Mouse (Mus musculus) heart, embryonic 11.5 days (tissue): ENCODE measurements around the gene Cers1. TPM values are rescaled to one million over a fixed set of nuclear protein-coding genes. Genes with fewer than 3 reads are reported as not detected.
A peak's percentile ranks its signal among the peaks of the same experiment; 100 is the strongest.

Experiments used
- ATAC-seq: fragments of 200-750 bp; cut with Nextera tagmentation; replicated peaks from 2 replicates; pipeline ENCODE4 v1.8.0; 2017; ENCODE audit warnings: moderate library complexity; ENCODE audit not compliant: insufficient number of reproducible peaks, low FRiP score, low TSS enrichment
- H3K27ac ChIP-seq: fragments of 300-500 bp; sonication (generic); 2 replicates; pipeline ENCODE4 v1.5.1; 2014; ENCODE audit warnings: mild to moderate bottlenecking, low read depth, low read length
- H3K27me3 ChIP-seq: fragments of 300-500 bp; sonication (generic); 2 replicates; pipeline ENCODE4 v1.6.1; 2014; ENCODE audit warnings: mild to moderate bottlenecking, low read length, mixed read lengths; ENCODE audit not compliant: control insufficient read depth, insufficient read depth
- H3K36me3 ChIP-seq: fragments of 300-500 bp; sonication (generic); 2 replicates; pipeline ENCODE4 v1.6.1; 2014; ENCODE audit warnings: mild to moderate bottlenecking, low read length, moderate library complexity, mixed read lengths; ENCODE audit not compliant: control insufficient read depth, insufficient read depth
- H3K4me1 ChIP-seq: fragments of 300-500 bp; sonication (generic); 2 replicates; pipeline ENCODE4 v1.6.1; 2014; ENCODE audit warnings: low read length; ENCODE audit not compliant: control insufficient read depth, insufficient read depth
- H3K4me2 ChIP-seq: fragments of 300-500 bp; sonication (generic); 2 replicates; pipeline ENCODE4 v1.6.1; 2014; ENCODE audit warnings: mild to moderate bottlenecking, moderate library complexity
- H3K4me3 ChIP-seq: fragments of 300-500 bp; sonication (generic); 2 replicates; pipeline ENCODE4 v1.5.1; 2014; ENCODE audit warnings: low read depth, low read length
- H3K9ac ChIP-seq: fragments of 300-500 bp; sonication (generic); 2 replicates; pipeline ENCODE4 v1.6.1; 2014; ENCODE audit warnings: mild to moderate bottlenecking, low read depth, low read length, moderate library complexity
- H3K9me3 ChIP-seq: fragments of 300-500 bp; sonication (generic); replicated peaks from 2 replicates; pipeline ENCODE4 v1.6.1; 2016; ENCODE audit warnings: low read length; ENCODE audit not compliant: control insufficient read depth
- WGBS: fragments of 180-500 bp; shearing (Covaris S2); extraction: QIAGEN DNeasy Blood & Tissue Kit; methylation state at CpG from one replicate; pipeline ENCODE4 v1.1.7; 2014; ENCODE audit not compliant: insufficient replicate concordance; 5-methylcytosine and 5-hydroxymethylcytosine counted together
- polyA plus RNA-seq: library from polyadenylated mRNA; unstranded; fragments of >200 nt; fragmentation: Nextera tagmentation; extraction: Ambion mirVana; gene quantifications from 2 replicates; pipeline ENCODE4 v1.2.1, GENCODE M21; 2014

Cers1 gene
- polyA plus RNA-seq, 1 experiment from 2014 or later, result 1.5 TPM

DNA sequence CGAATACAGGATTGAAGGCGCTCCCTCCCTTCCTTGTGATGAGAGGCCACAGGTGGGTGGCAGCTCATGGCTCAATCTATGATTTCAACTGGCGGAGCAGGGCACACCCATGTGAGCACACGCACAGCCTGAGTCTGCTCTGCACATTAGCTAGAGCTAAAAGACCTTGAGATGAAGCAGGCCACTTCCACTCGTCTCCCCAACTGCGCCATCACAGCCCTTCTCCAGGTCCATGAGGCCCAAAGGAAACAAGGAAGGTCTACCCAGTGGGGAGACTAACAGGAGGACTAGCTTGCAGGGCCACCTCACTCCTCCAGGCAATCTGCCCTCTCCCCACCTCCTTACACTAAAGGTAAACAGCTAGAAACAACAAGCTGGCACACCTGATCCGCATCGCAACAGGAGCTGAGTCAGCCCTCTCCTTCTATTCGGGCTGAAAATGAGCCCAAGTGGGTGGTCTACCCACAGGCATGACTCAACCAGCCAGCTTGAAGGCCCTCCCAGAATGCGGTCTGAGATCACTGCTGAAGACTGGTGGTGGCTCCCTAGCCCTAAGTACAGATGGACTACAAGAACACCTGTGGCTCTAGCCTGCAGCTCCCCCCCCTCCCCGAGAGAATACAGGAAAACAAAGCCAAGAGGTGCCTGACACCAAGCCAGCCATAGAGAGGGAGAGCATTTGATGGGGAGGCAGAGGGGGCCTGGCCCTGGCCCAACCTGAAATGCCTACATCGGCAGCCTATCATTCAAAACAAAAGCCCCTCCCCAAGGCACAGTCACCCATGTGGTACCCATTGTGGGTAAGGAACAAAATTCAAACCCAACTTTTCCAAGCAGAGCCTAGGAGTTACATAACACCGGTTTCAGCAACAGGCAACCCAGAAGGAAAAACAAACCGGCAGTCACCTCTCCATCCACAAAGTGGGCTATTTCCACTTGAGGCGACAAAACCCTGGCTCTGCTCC lies 35.7 kb downstream of the Cers1 start:
- peaks cover 34% of the 10 kb centered on the region for H3K4me1 ChIP-seq
- ATAC-seq, result no peak
- H3K4me2 ChIP-seq, result peak overlapping the region; percentile 98
- H3K4me3 ChIP-seq, result peak overlapping the region; percentile 94
- no peaks in the 10 kb centered on the region for H3K9me3 ChIP-seq
- peak overlapping the region; percentile 98 for H3K9ac ChIP-seq
- peak overlapping the region; percentile 35; the same call in 1 of the 2 replicates for H3K27ac ChIP-seq
- WGBS, result 55% methylated on average over 15 of the region's 15 CpGs
- H3K27me3 ChIP-seq, result no peaks in the 10 kb centered on the region
- H3K36me3 ChIP-seq, result peaks cover 9% of the 10 kb centered on the region

DNA sequence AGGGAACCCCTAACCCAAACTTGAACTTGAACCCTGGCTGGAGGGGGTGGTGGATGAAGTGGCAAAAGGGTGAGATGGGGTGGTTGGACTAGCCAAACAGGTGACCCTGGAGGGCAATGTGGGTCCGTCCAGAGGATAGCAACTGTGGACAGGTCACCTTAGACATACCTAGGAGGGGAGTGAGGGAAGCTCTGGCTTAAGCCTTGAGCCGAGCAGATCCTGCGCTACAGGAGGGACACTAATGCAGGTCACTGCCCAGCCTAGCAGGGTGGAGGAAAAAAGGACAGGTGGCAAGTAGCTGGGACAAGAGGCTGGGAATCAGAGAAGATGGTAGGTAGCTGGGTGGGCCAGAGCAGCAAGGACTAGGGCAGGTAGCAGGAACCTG lies 36.4 kb downstream of the Cers1 start:
- Histone ChIP-seq H3K4me3 (peak overlapping the region; percentile 94), H3K27me3 (no peaks in the 10 kb centered on the region), H3K4me2 (peak overlapping the region; percentile 98), H3K36me3 (peaks cover 7% of the 10 kb centered on the region), H3K4me1 (peaks cover 34% of the 10 kb centered on the region), H3K9ac (peak overlapping the region; percentile 98), H3K9me3 (no peaks in the 10 kb centered on the region), H3K27ac (peak overlapping the region; percentile 91; the same call in 1 of the 2 replicates)
- no peak for ATAC-seq
- WGBS, result 18% methylated on average over 3 of the region's 3 CpGs

DNA sequence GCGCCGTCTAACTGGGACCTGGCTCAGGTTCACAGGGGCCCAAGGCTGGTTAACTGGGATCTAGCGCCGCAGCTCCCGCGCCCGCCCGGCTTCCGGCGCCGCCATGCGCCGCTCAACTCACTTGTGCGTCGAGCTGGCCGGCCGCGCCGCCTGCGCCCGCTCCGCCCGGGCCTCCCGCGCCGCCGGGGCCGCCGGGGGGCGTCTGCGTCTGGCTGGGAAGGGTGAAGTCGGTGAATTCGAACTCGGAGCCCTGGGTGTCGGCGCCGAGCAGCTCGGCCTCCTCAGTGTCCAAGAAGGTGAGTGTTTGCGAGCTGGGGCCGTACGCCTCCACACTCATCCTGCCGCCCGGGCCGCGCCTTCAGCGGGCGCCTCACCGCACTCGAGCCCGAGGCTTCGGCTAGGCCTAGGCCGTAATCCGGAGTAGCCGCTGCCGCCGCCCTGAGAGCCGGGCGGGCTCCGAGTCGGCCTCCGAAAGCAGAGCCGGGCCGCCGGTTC lies 37.1 kb downstream of the Cers1 start:
- Histone ChIP-seq H3K4me1 (peaks cover 34% of the 10 kb centered on the region), H3K36me3 (peaks cover 7% of the 10 kb centered on the region), H3K4me2 (peak overlapping the region; percentile 98), H3K9me3 (no peaks in the 10 kb centered on the region), H3K27ac (peak overlapping the region; percentile 91), H3K4me3 (peak overlapping the region; percentile 94), H3K9ac (peak overlapping the region; percentile 98), H3K27me3 (no peaks in the 10 kb centered on the region)
- peak; percentile 37 for ATAC-seq
- under 1% methylated on average over 62 of the region's 64 CpGs for WGBS

DNA sequence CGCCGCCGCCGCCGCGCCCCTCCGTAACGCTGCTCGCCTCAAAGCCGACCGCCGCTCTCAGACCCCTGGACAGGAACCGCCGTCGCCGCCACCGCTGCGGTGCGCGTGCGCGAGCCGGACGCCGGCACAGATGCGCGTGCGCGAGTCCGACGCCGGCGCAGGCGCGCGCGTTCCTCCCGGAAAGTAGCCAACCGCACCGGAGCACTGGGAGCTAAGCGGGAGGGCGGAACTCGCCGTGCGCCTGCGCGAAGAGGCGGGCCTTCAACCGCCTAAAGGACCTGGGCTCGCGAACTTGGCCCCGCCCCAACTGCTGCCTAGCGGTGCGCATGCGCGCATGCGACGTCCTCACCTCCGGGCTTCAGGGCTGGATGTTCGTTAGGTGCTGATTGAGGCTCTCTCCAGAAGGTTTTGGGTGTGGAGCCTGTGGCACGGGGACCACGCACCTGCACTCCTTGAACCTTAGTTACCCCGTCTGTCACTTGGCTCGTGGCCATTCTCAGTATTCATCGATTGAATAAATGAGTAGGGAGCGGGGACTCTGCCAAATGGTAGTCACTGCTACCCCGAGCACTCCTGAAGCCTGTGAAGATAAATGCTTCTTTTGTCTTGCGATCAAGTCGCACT lies 37.7 kb downstream of the Cers1 start, which contains the start of gene Upf1:
Upf1 (minus strand) TSS at position 85 of the 624 bp plus-strand sequence.
- under 1% methylated on average over 57 of the region's 69 CpGs for WGBS
- peak within 1 kb of the TSS; percentile 91 for H3K27ac ChIP-seq
- ATAC-seq, result peak; percentile 88
- peak within 1 kb of the TSS; percentile 98 for H3K9ac ChIP-seq
- H3K9me3 ChIP-seq, result no peaks in the 10 kb centered on the region
- H3K27me3 ChIP-seq, result no peaks in the 10 kb centered on the region
- peaks cover 7% of the 10 kb centered on the region for H3K36me3 ChIP-seq
- H3K4me1 ChIP-seq, result peaks cover 34% of the 10 kb centered on the region
- peak within 1 kb of the TSS; percentile 98 for H3K4me2 ChIP-seq
- peak within 1 kb of the TSS; percentile 94 for H3K4me3 ChIP-seq

DNA sequence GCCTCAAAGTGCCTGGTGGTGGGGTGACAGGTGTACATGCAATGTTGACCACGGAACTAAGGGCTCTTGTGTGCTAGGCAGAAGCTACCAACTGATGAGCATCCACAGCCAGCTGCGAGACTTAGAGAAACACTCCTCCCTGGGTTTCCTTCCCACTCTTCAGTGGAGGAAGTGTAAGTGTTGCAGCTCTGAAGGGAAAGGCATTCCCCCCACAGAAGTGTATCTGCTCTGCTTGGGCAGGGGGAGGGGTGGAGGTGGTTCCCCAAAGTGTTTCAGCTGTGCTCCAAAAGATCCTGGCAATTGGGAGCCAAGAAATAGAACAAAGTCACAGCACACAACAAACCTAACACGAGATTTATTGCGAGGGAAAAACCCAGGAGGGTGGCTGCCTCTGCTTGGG lies 38.4 kb downstream of the Cers1 start:
- Histone ChIP-seq H3K9me3 (no peaks in the 10 kb centered on the region), H3K4me1 (peaks cover 31% of the 10 kb centered on the region), H3K4me3 (peak overlapping the region; percentile 94; the same call in 1 of the 2 replicates), H3K9ac (peak overlapping the region; percentile 98), H3K27ac (peak overlapping the region; percentile 69), H3K36me3 (peaks cover under 1% of the 10 kb centered on the region; the same call in 1 of the 2 replicates), H3K27me3 (peaks cover 4% of the 10 kb centered on the region; the same call in 1 of the 2 replicates), H3K4me2 (peak overlapping the region; percentile 98)
- ATAC-seq, result no peak
- 61% methylated on average over 4 of the region's 4 CpGs for WGBS

DNA sequence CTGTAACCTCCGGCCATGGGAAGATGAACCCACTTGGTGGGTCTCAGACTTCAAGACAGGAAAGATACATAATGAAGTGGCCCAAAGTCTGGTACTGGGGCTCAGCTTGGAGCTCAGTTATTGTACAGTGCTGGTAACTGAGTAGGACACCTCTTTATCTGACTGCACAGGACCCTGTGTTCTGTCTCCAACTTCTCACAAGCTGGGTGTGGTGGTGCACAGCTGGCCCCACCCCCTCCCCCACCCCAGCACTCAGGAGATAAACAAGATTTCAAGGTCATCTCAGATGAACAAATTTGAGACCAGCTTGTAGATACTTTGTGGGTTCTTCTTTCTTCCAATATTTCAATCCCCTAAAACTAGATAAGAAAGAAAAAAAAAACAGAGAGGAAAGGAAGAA lies 40.5 kb downstream of the Cers1 start:
- Histone ChIP-seq H3K27ac (peak overlapping the region; percentile 78), H3K4me3 (no peak overlapping the region)
- WGBS, result 74% methylated on average over 1 of the region's 1 CpGs

DNA sequence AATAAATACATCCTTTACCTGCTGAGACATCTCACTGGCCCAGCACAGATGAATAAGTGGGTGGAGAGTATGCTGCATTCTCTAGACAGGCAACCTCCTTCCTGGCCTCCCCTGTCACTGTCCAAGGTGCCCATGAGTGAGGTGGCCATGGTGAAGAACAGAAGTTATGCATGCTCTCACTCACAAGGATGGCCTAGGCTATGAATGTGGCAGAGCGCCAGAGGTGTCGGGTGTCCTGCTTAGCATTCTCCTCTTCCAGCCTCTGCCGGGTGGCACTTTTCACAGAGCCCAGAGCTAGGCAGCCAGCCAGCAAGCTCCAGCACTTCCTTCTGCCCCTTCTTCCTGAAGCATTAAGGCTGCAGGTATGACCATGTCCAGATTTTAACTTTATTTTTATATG lies 43.8 kb downstream of the Cers1 start:
- no peak for ATAC-seq
- no peaks in the 10 kb centered on the region for H3K4me1 ChIP-seq
- no peak overlapping the region for H3K9ac ChIP-seq
- peaks cover 8% of the 10 kb centered on the region; the same call in 1 of the 2 replicates for H3K27me3 ChIP-seq
- no peak overlapping the region for H3K4me2 ChIP-seq
- no peaks in the 10 kb centered on the region for H3K36me3 ChIP-seq
- 25% methylated on average over 3 of the region's 3 CpGs for WGBS
- no peaks in the 10 kb centered on the region for H3K9me3 ChIP-seq
- H3K4me3 ChIP-seq, result no peak overlapping the region
- no peak overlapping the region for H3K27ac ChIP-seq

More for the DNA sequence above, 40.5 kb downstream of the Cers1 start:
- Histone ChIP-seq H3K36me3 (no peaks in the 10 kb centered on the region), H3K4me1 (peaks cover 18% of the 10 kb centered on the region), H3K4me2 (peak overlapping the region; percentile 14), H3K9me3 (no peaks in the 10 kb centered on the region), H3K27me3 (peaks cover 4% of the 10 kb centered on the region; the same call in 1 of the 2 replicates), H3K9ac (no peak overlapping the region)
- no peak for ATAC-seq

DNA sequence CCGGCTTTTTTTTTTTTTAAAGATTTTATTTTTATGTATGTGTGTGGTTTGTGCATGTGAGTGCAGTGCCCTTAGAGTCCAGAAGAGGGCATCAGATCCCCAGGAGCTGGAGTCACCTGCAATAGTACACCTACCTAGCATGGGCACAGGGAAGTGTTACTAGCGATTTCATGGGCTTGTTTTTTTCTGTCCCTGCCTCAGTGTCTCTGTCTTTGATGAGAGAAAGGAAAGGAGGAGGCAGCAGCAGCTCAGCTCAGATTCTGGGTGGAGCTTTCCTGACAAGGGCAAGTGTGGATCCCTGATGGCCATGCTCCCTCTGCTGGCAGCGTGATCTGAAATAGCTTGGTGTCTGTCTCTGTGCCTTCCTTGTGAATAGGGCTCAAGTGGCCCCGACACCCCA lies 45.2 kb downstream of the Cers1 start:
- Histone ChIP-seq H3K9ac (no peak overlapping the region), H3K4me2 (no peak overlapping the region), H3K27ac (no peak overlapping the region), H3K9me3 (no peaks in the 10 kb centered on the region), H3K4me1 (no peaks in the 10 kb centered on the region), H3K36me3 (no peaks in the 10 kb centered on the region), H3K4me3 (no peak overlapping the region), H3K27me3 (peaks cover 8% of the 10 kb centered on the region; the same call in 1 of the 2 replicates)
- WGBS, result 44% methylated on average over 4 of the region's 4 CpGs
- no peak for ATAC-seq
